Mouse (Mus musculus) bone marrow, adult 2 months (tissue): ENCODE data around the gene Pigp.

ENCODE experiments used
- CTCF ChIP-seq: fragments of 200-500 bp; IDR thresholded peaks from 2 replicates; pipeline ENCODE4 v1.5.1; 2011; ENCODE audit warnings: low read length, control low read depth; ENCODE audit not compliant: control insufficient read depth, insufficient read depth
- POLR2A ChIP-seq: fragments of 200-500 bp; IDR thresholded peaks from 2 replicates; pipeline ENCODE4 v1.6.1; 2011; ENCODE audit warnings: low read depth, mild to moderate bottlenecking, control low read depth, low read length, borderline replicate concordance; ENCODE audit not compliant: control insufficient read depth

DNA sequence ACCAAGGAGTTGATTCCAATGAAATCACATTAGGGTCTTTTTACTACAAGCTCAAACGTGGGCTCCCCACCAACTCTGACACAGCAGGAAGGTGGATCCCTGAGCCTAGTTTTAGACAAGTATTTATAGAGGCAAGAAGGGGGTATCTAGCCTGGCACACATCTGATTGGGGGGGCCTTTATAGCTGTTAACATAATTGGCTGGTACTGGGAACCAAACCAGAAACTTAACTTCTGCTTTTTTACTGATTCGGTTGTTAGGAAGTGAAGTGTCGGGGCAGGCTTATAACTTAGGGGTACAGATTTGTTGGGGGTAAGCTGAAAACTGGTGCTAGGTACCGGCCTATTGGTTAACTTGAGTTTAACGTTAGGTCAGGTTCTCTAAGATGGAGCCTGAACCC, 51.4 kb downstream of the Pigp start:
- TF ChIP-seq CTCF (no peak), POLR2A (no peak)
